Mouse (Mus musculus) gastrocnemius, postnatal 10 days (tissue): ENCODE measurements around the gene Cs. TPM values are rescaled to one million over a fixed set of nuclear protein-coding genes. Genes with fewer than 3 reads are reported as not detected.

Experiments
- DNase-seq: peaks from one replicate; pipeline ENCODE4 v3.0.0; 2021; ENCODE audit warnings: mixed read lengths
- long read RNA-seq, 2 experiments: library from polyadenylated mRNA; stranded (forward); transcript quantifications; one replicate each; pipeline ENCODE4 v2.0.0; 2021
- total RNA-seq, 2 experiments: library from RNA; stranded (reverse); gene quantifications; 2 replicates each; pipeline ENCODE4 v1.2.3; 2021

Gene Cs
- total RNA-seq, result 100 to 1,000 TPM; 483 to 549 TPM
- long read RNA-seq, experiment 1, transcript Cs-201 (11 exons, 2,926 nt), result major isoform, 775 of 859 reads
- long read RNA-seq, experiment 1, partial matches to known transcripts, result 51 of 859 reads
- long read RNA-seq, experiment 1, other reads (novel, unspliced or antisense), result 33 of 859 reads
- long read RNA-seq, experiment 2, transcript Cs-201 (11 exons, 2,926 nt), result major isoform, 702 of 812 reads
- long read RNA-seq, experiment 2, partial matches to known transcripts, result 98 of 812 reads
- long read RNA-seq, experiment 2, other reads (novel, unspliced or antisense), result 12 of 812 reads

GRCm38 (mm10) chr10:128337306-128338181 is at the start of gene Cs:
Cs (plus strand) TSS chr10:128337734.
- peak; percentile 97 for DNase-seq

- DNase-seq, result peak; percentile 41
These were observed 46.9 kb upstream of the Cs start for GRCm38 (mm10) chr10:128290594-128290993.

DNA sequence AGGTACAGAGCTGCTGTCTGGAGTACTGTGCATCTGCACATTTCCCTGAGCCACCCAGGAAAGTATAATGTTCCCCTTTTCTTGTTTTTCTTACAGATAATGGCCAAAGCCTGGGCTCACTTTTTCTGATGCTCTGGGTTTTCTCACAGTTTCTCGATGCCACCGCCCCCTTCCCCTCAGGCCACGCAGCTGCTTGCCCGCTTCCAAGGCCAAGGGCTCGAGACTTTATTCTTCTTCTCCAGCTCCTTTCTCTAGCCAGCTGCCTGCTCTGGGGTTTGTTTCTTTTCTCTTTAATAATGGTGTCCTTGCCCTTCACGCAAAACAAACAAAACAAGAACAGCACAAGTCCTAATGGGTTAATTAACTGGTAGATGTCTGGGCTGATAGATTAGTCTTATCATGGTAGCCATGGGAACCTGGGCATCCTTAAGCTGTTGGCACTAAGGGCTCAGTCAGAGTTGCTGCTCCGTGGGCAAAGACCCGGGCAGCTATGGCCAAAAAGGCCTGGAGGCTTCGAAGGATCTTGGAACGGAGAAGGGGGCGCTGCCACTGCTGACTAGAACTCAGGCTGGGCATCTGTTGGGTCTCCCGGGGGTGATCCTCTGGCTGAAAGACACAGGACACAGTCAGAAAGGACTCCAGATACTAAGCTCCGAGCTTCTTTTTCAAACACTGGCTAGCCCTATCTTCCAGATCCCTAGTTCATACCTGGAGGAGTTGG is 41.0 kb upstream of the Cs start:
- no peak for DNase-seq

- no peak for DNase-seq
These were observed 40.3 kb upstream of the Cs start for GRCm38 (mm10) chr10:128297221-128297620.

DNA sequence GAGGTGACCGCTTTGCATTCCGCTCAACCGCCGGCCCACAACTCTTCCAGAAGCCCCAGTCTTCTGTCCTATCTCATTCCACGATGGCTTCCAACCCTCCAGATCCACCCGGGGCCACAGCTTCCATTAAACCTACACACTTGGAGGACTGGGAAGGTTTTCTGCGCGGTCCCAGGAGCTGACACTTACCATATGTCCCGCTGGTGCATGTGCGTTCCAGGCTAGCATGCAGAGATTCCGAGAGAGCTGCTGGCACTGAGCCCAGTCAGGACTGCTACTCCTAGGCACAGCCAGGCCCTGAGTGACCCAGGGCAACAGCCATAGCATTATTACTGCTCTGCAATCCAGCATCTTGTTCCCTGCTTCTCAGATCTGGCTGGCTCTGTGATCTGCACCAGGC is 39.9 kb upstream of the Cs start:
- no peak for DNase-seq

DNA sequence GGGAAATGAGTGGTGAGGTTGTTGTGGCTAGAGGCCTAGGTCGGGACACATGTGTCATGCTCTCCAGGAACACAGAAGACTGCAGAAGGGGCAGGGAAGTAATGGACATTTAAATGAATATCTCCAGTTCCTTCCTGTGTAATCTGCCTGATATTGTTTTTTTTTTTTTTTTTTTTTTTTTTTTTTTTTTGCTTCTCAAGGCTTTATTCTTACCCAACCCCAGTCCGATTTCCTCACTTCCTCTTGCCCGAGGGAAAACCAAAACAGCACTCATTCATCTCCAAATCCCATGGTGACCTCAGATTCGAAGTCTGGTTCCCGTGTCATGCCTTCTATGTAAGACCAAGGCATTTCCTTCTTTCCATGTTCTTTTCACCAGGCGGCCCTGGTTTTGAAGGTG is 39.3 kb upstream of the Cs start:
- no peak for DNase-seq

- no peak for DNase-seq
These were observed 38.8 kb upstream of the Cs start, which contains the start of gene Il23a for GRCm38 (mm10) chr10:128298702-128299171. Il23a (minus strand) TSS chr10:128298752.

DNA sequence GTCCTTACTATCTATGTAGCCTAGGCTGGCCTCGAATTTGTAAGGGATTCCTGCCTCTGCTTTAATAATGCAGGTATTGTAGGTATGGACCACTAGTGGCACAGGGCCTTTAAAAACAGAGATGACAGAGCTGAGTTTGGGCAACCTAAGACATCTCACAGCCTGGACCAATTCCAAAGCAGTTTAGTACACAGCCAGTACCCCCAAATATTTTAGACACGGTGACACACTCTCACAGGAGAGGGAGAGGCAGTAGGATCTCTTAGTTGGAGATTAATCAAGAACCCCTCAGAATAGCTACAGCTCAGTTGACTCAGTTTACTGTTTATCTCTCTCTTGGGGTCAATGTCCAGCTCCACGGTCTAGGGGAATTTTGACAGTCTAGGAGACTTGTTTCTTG is 35.2 kb upstream of the Cs start:
- DNase-seq, result no peak

GRCm38 (mm10) chr10:128302785-128303125 is 34.8 kb upstream of the Cs start:
- peak; percentile 33 for DNase-seq

GRCm38 (mm10) chr10:128303126-128304021 is 34.2 kb upstream of the Cs start, which contains the start of gene Pan2:
Pan2 (plus strand) TSS chr10:128303335.
- DNase-seq, result peak; percentile 96

- DNase-seq, result no peak
These were observed 27.9 kb upstream of the Cs start for GRCm38 (mm10) chr10:128309654-128310053.

- DNase-seq, result peak; percentile 31
These were observed 27.4 kb upstream of the Cs start for GRCm38 (mm10) chr10:128310177-128310576.

GRCm38 (mm10) chr10:128310902-128311301 is 26.6 kb upstream of the Cs start:
- DNase-seq, result no peak

DNA sequence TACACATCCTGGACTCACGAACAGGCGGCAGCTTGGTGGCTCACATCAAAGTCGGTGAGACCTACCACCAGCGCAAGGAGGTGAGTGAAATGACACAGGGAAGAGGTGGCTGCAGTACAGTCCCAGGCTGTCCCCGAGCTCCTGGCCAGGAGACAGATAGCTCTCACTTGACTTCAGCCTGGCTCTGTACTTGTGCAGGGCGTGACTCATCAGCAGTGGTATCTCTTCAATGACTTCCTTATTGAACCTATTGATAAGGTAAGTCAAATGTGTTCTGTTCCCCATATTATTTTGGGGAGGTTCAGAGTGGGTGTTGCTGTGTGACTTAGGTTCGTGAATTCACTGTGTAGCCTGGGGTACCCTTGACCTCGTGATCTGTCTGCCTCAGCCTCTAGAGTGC is 22.0 kb upstream of the Cs start:
- DNase-seq, result no peak

- no peak for DNase-seq
These were observed 15.9 kb upstream of the Cs start for GRCm38 (mm10) chr10:128321641-128322040.

GRCm38 (mm10) chr10:128322141-128323108 is 15.1 kb upstream of the Cs start, which contains the start of gene Cnpy2:
Cnpy2 (plus strand) TSS chr10:128322459.
- peak; percentile 79 for DNase-seq

GRCm38 (mm10) chr10:128323516-128323915 is 14.0 kb upstream of the Cs start:
- DNase-seq, result no peak

GRCm38 (mm10) chr10:128326825-128327224 is 10.7 kb upstream of the Cs start:
- DNase-seq, result no peak

- no peak for DNase-seq
These were observed 9.9 kb upstream of the Cs start for GRCm38 (mm10) chr10:128327610-128328009.
